Mouse (Mus musculus): ENCODE data around the gene Rasgrp2.

Rasgrp2 gene

GRCm38 (mm10) chr19:6399285-6400095 is at the start of gene Rasgrp2:
Rasgrp2 (plus strand) TSS chr19:6399340.
- DNase-seq (ENCODE audit: extremely low spot score, low spot score): peak; percentile 57

GRCm38 (mm10) chr19:6351431-6352106 is 47.6 kb upstream of the Rasgrp2 start:
- no peak for DNase-seq (ENCODE audit: extremely low spot score, low spot score)

- no peak for DNase-seq (ENCODE audit: extremely low spot score, low spot score)
Measured at GRCm38 (mm10) chr19:6352107-6352505, 47.0 kb upstream of the Rasgrp2 start.

GRCm38 (mm10) chr19:6354030-6354429 is 45.1 kb upstream of the Rasgrp2 start:
- no peak for DNase-seq (ENCODE audit: extremely low spot score, low spot score)

GRCm38 (mm10) chr19:6361291-6361690 is 37.8 kb upstream of the Rasgrp2 start:
- no peak for DNase-seq (ENCODE audit: extremely low spot score, low spot score)

DNA sequence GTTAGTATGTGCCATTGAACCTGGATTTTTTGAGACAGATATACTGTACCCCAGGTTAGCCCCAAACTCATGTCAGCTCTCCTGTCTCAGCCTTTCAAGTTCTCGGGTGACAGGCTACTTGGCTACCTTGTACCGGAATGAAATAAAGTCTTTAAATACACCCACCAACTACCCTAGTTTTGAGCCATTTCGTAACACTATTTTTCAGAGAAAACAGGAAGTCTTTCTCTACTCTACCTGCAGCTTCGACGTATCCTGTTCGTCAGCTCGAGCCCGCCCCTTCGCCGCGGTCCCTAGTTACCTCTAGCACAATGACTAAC is 36.1 kb upstream of the Rasgrp2 start:
- no peak for DNase-seq (ENCODE audit: extremely low spot score, low spot score)

- DNase-seq (ENCODE audit: extremely low spot score, low spot score): peak; percentile 99
Measured at GRCm38 (mm10) chr19:6363411-6364240, 35.5 kb upstream of the Rasgrp2 start, which contains the start of gene Sf1. Sf1 (plus strand) TSS chr19:6363690.

- peak; percentile 88 for DNase-seq (ENCODE audit: extremely low spot score, low spot score)
Measured at GRCm38 (mm10) chr19:6364317-6364725, 34.8 kb upstream of the Rasgrp2 start.

DNA sequence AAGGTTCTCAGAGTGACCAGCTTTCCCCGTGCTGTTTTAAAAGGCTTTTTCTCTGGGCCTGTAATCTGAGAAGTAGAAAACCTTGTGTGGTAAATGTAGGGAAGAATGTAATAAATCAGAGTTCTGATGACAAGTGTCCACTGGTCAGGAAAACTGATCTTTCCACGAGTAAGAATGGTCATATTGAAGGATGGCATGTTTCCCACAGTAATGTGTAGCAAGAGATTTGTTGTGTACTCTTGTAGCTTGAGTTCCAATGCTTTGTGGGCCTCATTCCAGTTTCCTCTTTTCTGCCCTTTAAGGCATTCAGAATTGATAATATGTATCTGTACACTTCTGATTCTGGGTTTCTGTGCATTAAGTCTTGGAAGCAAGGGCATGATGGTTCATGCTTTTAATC is 34.3 kb upstream of the Rasgrp2 start:
- no peak for DNase-seq (ENCODE audit: extremely low spot score, low spot score)

- DNase-seq (ENCODE audit: extremely low spot score, low spot score): no peak
Measured at GRCm38 (mm10) chr19:6370175-6370574, 29.0 kb upstream of the Rasgrp2 start.

- DNase-seq (ENCODE audit: extremely low spot score, low spot score): no peak
Measured at GRCm38 (mm10) chr19:6372433-6372832, 26.7 kb upstream of the Rasgrp2 start.

DNA sequence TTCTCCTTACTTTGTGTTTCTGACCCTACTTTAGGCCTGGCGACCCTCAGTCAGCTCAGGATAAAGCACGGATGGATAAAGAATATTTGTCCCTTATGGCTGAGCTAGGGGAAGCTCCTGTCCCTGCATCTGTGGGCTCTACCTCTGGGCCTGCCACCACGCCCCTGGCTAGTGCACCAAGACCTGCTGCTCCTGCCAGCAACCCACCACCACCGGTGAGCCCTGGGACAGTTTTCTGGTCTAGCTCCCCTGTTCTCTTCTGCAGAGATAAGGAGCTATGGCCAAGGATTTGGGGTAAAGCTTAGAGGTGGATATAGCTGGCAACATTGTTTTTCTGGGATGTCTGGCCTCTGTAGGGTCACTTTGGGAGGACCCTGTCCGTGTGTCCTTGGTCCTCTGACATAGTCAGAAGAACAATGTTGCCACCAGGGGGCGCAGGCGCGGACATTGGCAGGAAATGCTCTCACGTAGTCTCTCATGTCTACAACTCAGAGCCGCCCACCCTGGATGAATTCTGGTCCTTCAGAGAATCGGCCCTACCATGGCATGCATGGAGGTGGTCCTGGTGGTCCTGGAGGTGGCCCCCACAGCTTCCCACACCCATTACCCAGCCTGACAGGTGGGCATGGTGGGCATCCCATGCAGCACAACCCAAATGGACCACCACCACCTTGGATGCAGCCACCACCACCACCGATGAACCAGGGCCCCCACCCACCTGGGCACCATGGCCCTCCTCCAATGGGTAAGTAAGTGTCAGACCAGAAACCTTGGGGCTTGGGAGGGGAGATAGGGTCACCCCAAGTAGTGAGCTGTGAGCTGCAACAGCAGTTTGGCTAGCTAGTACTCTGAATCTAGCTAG is 25.4 kb upstream of the Rasgrp2 start:
- DNase-seq (ENCODE audit: extremely low spot score, low spot score): peak; percentile 75

DNA sequence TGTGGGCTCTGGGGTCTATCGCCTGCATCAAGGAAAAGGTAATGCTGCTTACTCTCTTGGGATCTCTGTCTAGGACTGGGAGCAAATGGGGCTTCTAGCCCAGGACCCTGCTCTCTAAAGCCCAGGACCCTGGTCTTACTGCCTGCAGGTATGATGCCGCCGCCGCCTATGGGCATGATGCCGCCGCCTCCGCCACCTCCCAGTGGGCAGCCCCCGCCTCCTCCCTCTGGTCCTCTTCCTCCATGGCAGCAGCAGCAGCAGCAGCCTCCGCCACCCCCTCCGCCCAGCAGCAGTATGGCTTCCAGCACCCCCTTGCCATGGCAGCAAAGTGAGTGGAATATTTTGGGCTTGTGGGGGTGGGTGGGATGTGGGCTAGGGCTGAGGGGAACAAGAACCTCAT is 24.6 kb upstream of the Rasgrp2 start:
- no peak for DNase-seq (ENCODE audit: extremely low spot score, low spot score)

- DNase-seq (ENCODE audit: extremely low spot score, low spot score): no peak
Measured at GRCm38 (mm10) chr19:6375423-6376254, 23.5 kb upstream of the Rasgrp2 start.

DNA sequence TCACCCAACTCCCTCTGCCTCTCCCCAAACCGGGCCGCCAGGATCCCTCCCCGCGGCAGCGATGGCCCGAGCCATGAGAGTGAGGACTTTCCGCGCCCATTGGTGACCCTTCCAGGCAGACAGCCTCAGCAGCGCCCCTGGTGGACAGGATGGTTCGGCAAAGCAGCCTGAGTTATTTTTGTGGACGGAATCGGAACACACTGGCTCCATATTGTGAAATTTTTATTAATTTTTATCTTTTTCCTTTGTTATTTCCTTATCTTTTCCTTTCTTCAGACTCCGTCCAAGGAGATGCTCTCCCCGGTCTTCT is 22.9 kb upstream of the Rasgrp2 start:
- DNase-seq (ENCODE audit: extremely low spot score, low spot score): peak; percentile 50

DNA sequence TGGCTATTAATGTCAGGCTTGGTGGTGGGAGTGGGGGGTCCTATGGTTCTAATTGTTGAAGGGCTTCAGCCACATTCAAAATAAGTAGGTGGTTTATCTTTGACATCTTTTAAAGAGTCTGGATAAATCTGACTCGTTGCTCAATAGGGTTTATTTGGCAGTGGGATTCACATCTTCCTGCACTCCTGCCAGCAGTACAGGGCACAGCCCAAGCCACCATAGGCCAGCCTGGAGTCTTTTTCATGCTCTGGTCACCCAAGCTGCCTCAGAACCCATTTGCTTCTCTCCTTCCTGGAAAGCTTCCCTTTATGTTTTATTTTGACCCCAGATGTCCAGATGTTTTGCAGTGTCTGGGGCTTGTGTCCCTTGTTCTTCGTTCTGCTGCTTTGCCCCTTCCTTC is 22.5 kb upstream of the Rasgrp2 start:
- DNase-seq (ENCODE audit: extremely low spot score, low spot score): no peak

DNA sequence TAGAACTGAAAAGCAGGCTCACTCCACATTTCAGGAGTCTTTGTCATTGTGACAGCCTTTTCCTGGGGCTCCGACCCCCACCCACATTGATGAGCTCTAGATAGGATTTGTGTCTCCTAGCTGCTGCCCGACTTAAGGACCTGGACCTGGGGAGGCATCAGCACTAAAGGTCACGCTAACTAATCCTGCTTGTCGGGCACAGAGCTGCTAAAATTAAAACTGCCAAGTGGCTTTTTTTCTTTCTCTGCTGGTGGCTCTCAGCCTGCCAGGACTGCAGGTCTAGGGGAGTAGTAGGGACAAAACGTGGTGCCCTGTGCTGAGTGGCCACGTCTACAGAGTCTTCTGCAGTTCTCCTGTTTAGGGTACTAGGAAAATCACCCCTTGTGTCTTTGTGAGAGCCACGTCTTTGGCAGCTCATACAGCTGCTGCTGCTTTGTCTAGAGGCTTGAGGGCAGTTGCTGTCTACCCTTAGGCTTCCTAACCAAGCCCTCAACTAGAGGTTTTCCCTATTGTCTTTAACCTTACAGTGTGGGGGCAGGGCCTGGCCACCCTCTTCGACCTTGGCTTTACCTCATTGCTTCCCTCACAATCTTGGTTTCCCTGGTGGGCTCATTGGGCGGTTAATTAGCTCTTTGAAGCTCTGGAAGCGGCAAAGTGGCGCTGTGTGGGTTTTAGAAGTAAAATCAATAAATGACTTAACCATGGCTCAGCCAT is 21.7 kb upstream of the Rasgrp2 start:
- no peak for DNase-seq (ENCODE audit: extremely low spot score, low spot score)

- no peak for DNase-seq (ENCODE audit: extremely low spot score, low spot score)
Measured at GRCm38 (mm10) chr19:6380411-6381166, 18.6 kb upstream of the Rasgrp2 start.

GRCm38 (mm10) chr19:6381238-6381637 is 17.9 kb upstream of the Rasgrp2 start:
- DNase-seq (ENCODE audit: extremely low spot score, low spot score): no peak

Data from neural tube, embryonic 10.5 days (tissue).